9 mouse cellular contexts compared by ENCODE assay signal in genomic region chr15:103216052-103216451, GRCm38 (mm10). TPM values are rescaled to one million over a fixed set of nuclear protein-coding genes. Genes with fewer than 3 reads are reported as not detected.
DNase-seq lines count a peak whose midpoint lies in the region; ATAC-seq lines count a peak whose summit lies in the region.
"Had no signal": no experiment of that assay in that cellular context is flagged by ENCODE, and none has a peak within 500 bp of the region (broad histone marks: within the 10 kb centered on the region; RNA-seq: fewer than 3 reads in every experiment).

No protein-coding gene starts in this region.

- H3K36me3 ChIP-seq in heart, embryonic 14.5 days (ENCODE audit: control insufficient read depth, insufficient read depth, low read length) = peaks cover 23% of the 10 kb centered on the region
- H3K36me3 ChIP-seq in hindbrain, embryonic 13.5 days = peaks cover 19% of the 10 kb centered on the region
- H3K36me3 ChIP-seq in midbrain, embryonic 14.5 days (ENCODE audit: control insufficient read depth, insufficient read depth, low read length) = peaks cover 20% of the 10 kb centered on the region

- peak overlapping the region; percentile 75 for H3K9ac ChIP-seq in heart, embryonic 14.5 days (ENCODE audit: low read length)
- no peak overlapping the region for H3K9ac ChIP-seq in hindbrain, embryonic 13.5 days
- no peak overlapping the region for H3K9ac ChIP-seq in midbrain, embryonic 14.5 days (replicated peaks; ENCODE audit: low read length)

- intact Hi-C loops in heart, postnatal 25 days (cut with DNase I) = no loop called here

- no peaks in the 10 kb centered on the region for H3K27me3 ChIP-seq in heart, embryonic 14.5 days (ENCODE audit: control insufficient read depth, insufficient read depth, low read length)
- H3K27me3 ChIP-seq in hindbrain, embryonic 13.5 days = no peaks in the 10 kb centered on the region
- no peaks in the 10 kb centered on the region for H3K27me3 ChIP-seq in midbrain, embryonic 14.5 days (ENCODE audit: control insufficient read depth, insufficient read depth, low read length)

- WGBS in heart, embryonic 14.5 days = 53% methylated on average over 2 of the region's 2 CpGs
- 41% methylated on average over 2 of the region's 2 CpGs for WGBS in hindbrain, embryonic 13.5 days
- WGBS in midbrain, embryonic 14.5 days = 22% methylated on average over 2 of the region's 2 CpGs

- no peaks in the 10 kb centered on the region for H3K9me3 ChIP-seq in heart, embryonic 14.5 days (ENCODE audit: control insufficient read depth, low read length)
- no peaks in the 10 kb centered on the region for H3K9me3 ChIP-seq in hindbrain, embryonic 13.5 days
- no peaks in the 10 kb centered on the region for H3K9me3 ChIP-seq in midbrain, embryonic 14.5 days (ENCODE audit: control insufficient read depth, low read length)

- no peak for DNase-seq in heart, postnatal 25 days (ENCODE audit: low spot score)
- peak; percentile 56 for DNase-seq in R1 (ENCODE audit: low read depth, low spot score)
- DNase-seq in midbrain, embryonic 14.5 days = peak; percentile 12
- DNase-seq in adrenal gland, postnatal 10 days = no peak
- no peak for DNase-seq in gastrocnemius, postnatal 10 days

- no peak for ATAC-seq in heart, embryonic 14.5 days (ENCODE audit: insufficient number of reproducible peaks, insufficient read depth, low FRiP score, low read depth)
- no peak for ATAC-seq in hindbrain, embryonic 13.5 days (ENCODE audit: low FRiP score)
- ATAC-seq in midbrain, embryonic 14.5 days (ENCODE audit: low FRiP score, low TSS enrichment) = no peak
- ATAC-seq in granulocyte monocyte progenitor cell, adult 5-6 weeks (replicated peaks; ENCODE audit: poor library complexity, severe bottlenecking) = no peak

- H3K4me1 ChIP-seq in heart, embryonic 14.5 days (ENCODE audit: control insufficient read depth in 2 of 2, insufficient read depth in 2 of 2, low read length in 2 of 2) = peaks cover 13 to 29% of the 10 kb centered on the region in 2 experiments
- H3K4me1 ChIP-seq in hindbrain, embryonic 13.5 days (replicated peaks) = peaks cover 51% of the 10 kb centered on the region
- H3K4me1 ChIP-seq in midbrain, embryonic 14.5 days (ENCODE audit: control insufficient read depth, insufficient read depth, low read length) = peaks cover 29% of the 10 kb centered on the region

- peak overlapping the region; percentile 78 for H3K4me2 ChIP-seq in heart, embryonic 14.5 days (ENCODE audit: low read length)
- H3K4me2 ChIP-seq in hindbrain, embryonic 13.5 days = peak overlapping the region; percentile 62
- H3K4me2 ChIP-seq in midbrain, embryonic 14.5 days (ENCODE audit: low read length) = peak overlapping the region; percentile 65

- no peak overlapping the region; a peak in 1 of 4 replicates for H3K4me3 ChIP-seq in heart, embryonic 14.5 days (ENCODE audit: control insufficient read depth in 1 of 2, insufficient read depth in 1 of 2, low read depth in 1 of 2, low read length in 2 of 2)
- H3K4me3 ChIP-seq in hindbrain, embryonic 13.5 days = no peak overlapping the region; the same call in 1 of the 2 replicates
- no peak overlapping the region for H3K4me3 ChIP-seq in midbrain, embryonic 14.5 days (replicated peaks; ENCODE audit: low read depth, low read length)

- peak overlapping the region; percentile 87 to 96 for H3K27ac ChIP-seq in heart, embryonic 14.5 days (replicated peaks in 1 of 2; ENCODE audit: control insufficient read depth in 1 of 2, insufficient read depth in 1 of 2, low read depth in 2 of 2, low read length in 2 of 2)
- H3K27ac ChIP-seq in hindbrain, embryonic 13.5 days = peak overlapping the region; percentile 92
- H3K27ac ChIP-seq in midbrain, embryonic 14.5 days (replicated peaks; ENCODE audit: low read depth, low read length) = peak overlapping the region; percentile 82

RNA-seq across cellular contexts. Expression of gene Cbx5, which starts 23.6 kb away (rescaled TPM):
- polyA plus RNA-seq in heart, embryonic 14.5 days (2014; fragmentation: Nextera tagmentation; extraction: Ambion mirVana) = 105 and 108 TPM in 2 replicates
- 10 to 100 TPM; 55.9 to 63.9 TPM for total RNA-seq in heart, postnatal 25 days (2021)
- polyA plus RNA-seq in hindbrain, embryonic 13.5 days (2015; fragmentation: Nextera tagmentation; extraction: Ambion mirVana) = 143 and 144 TPM in 2 replicates
- polyA plus RNA-seq in midbrain, embryonic 14.5 days (2014; fragmentation: Nextera tagmentation; extraction: Ambion mirVana) = 159 and 177 TPM in 2 replicates
- 10 to 100 TPM; 66.6 to 85.8 TPM for total RNA-seq in adrenal gland, postnatal 10 days (2021)
- 105 and 120 TPM in 2 replicates for total RNA-seq in granulocyte monocyte progenitor cell, adult 5-6 weeks (2014; fragmentation: Nextera tagmentation)
- 225 and 229 TPM in 2 replicates for total RNA-seq in granulocyte monocyte progenitor cell, adult 5-6 weeks (2017)
- 10 to 100 TPM; 49.9 to 61.2 TPM for total RNA-seq in gastrocnemius, postnatal 10 days (2021)

RNA-seq across cellular contexts. Expression of gene Hnrnpa1, which starts 24.2 kb away (rescaled TPM):
- polyA plus RNA-seq in heart, embryonic 14.5 days (2014; fragmentation: Nextera tagmentation; extraction: Ambion mirVana) = 425 and 457 TPM in 2 replicates
- total RNA-seq in heart, postnatal 25 days (2021) = 100 to 1,000 TPM; 133 to 153 TPM
- polyA plus RNA-seq in hindbrain, embryonic 13.5 days (2015; fragmentation: Nextera tagmentation; extraction: Ambion mirVana) = 901 and 926 TPM in 2 replicates
- polyA plus RNA-seq in midbrain, embryonic 14.5 days (2014; fragmentation: Nextera tagmentation; extraction: Ambion mirVana) = 764 and 768 TPM in 2 replicates
- total RNA-seq in adrenal gland, postnatal 10 days (2021) = 100 to 1,000 TPM; 248 to 299 TPM
- total RNA-seq in granulocyte monocyte progenitor cell, adult 5-6 weeks (2014; fragmentation: Nextera tagmentation) = 605 and 693 TPM in 2 replicates
- total RNA-seq in granulocyte monocyte progenitor cell, adult 5-6 weeks (2017) = 956 and 1,234 TPM in 2 replicates
- total RNA-seq in gastrocnemius, postnatal 10 days (2021) = 100 to 1,000 TPM; 177 to 187 TPM

RNA-seq across cellular contexts. Expression of gene Nfe2, which starts 42.2 kb away (rescaled TPM):
- 1.8 and 2.2 TPM in 2 replicates for polyA plus RNA-seq in heart, embryonic 14.5 days (2014; fragmentation: Nextera tagmentation; extraction: Ambion mirVana)
- total RNA-seq in heart, postnatal 25 days (2021) = under 1 TPM; 0.42 to 0.64 TPM
- 1.1 and 1.4 TPM in 2 replicates for polyA plus RNA-seq in hindbrain, embryonic 13.5 days (2015; fragmentation: Nextera tagmentation; extraction: Ambion mirVana)
- polyA plus RNA-seq in midbrain, embryonic 14.5 days (2014; fragmentation: Nextera tagmentation; extraction: Ambion mirVana) = 0.49 and 0.62 TPM in 2 replicates
- 1 to 10 TPM; 3.2 to 4.3 TPM for total RNA-seq in adrenal gland, postnatal 10 days (2021)
- 159 and 180 TPM in 2 replicates for total RNA-seq in granulocyte monocyte progenitor cell, adult 5-6 weeks (2014; fragmentation: Nextera tagmentation)
- 112 and 174 TPM in 2 replicates for total RNA-seq in granulocyte monocyte progenitor cell, adult 5-6 weeks (2017)
- total RNA-seq in gastrocnemius, postnatal 10 days (2021) = 1 to 10 TPM in 1 of 2 experiments, not detected in 1; 1.2 TPM
- total RNA-seq: left cerebral cortex, postnatal 36 days had no signal

RNA-seq across cellular contexts. Expression of gene Smug1, which starts 49.2 kb away (rescaled TPM):
- 17.8 and 18.6 TPM in 2 replicates for polyA plus RNA-seq in heart, embryonic 14.5 days (2014; fragmentation: Nextera tagmentation; extraction: Ambion mirVana)
- 10 to 100 TPM; 12.2 to 14.1 TPM for total RNA-seq in heart, postnatal 25 days (2021)
- 40.7 and 41.2 TPM in 2 replicates for polyA plus RNA-seq in hindbrain, embryonic 13.5 days (2015; fragmentation: Nextera tagmentation; extraction: Ambion mirVana)
- polyA plus RNA-seq in midbrain, embryonic 14.5 days (2014; fragmentation: Nextera tagmentation; extraction: Ambion mirVana) = 22.7 and 25.0 TPM in 2 replicates
- total RNA-seq in adrenal gland, postnatal 10 days (2021) = 10 to 100 TPM; 14.0 to 19.9 TPM
- 3.3 and 4.7 TPM in 2 replicates for total RNA-seq in granulocyte monocyte progenitor cell, adult 5-6 weeks (2014; fragmentation: Nextera tagmentation)
- 1.8 and 4.0 TPM in 2 replicates for total RNA-seq in granulocyte monocyte progenitor cell, adult 5-6 weeks (2017)
- total RNA-seq in gastrocnemius, postnatal 10 days (2021) = 10 to 100 TPM; 10.5 to 12.2 TPM

RNA-seq across cellular contexts. Expression of gene Copz1, which starts 56.5 kb away (rescaled TPM):
- polyA plus RNA-seq in heart, embryonic 14.5 days (2014; fragmentation: Nextera tagmentation; extraction: Ambion mirVana) = 163 and 172 TPM in 2 replicates
- total RNA-seq in heart, postnatal 25 days (2021) = 10 to 100 TPM; 51.8 to 53.4 TPM
- polyA plus RNA-seq in hindbrain, embryonic 13.5 days (2015; fragmentation: Nextera tagmentation; extraction: Ambion mirVana) = 219 and 222 TPM in 2 replicates
- 197 and 231 TPM in 2 replicates for polyA plus RNA-seq in midbrain, embryonic 14.5 days (2014; fragmentation: Nextera tagmentation; extraction: Ambion mirVana)
- total RNA-seq in adrenal gland, postnatal 10 days (2021) = 100 to 1,000 TPM; 114 TPM
- total RNA-seq in granulocyte monocyte progenitor cell, adult 5-6 weeks (2014; fragmentation: Nextera tagmentation) = 229 and 240 TPM in 2 replicates
- 80.3 and 87.2 TPM in 2 replicates for total RNA-seq in granulocyte monocyte progenitor cell, adult 5-6 weeks (2017)
- 10 to 100 TPM; 45.3 to 51.4 TPM for total RNA-seq in gastrocnemius, postnatal 10 days (2021)

Comparison
In these comparisons a context has a peak if more than half of its experiments do, and no peak if none do; other contexts are left out.
1. DNase-seq: peak in R1 (single experiment) and midbrain, embryonic 14.5 days (single experiment); none in heart, postnatal 25 days (single experiment), adrenal gland, postnatal 10 days (single experiment) and gastrocnemius, postnatal 10 days (single experiment).
2. RNA of gene Nfe2, which starts 42.2 kb away (total RNA-seq): 112 to 180 TPM in granulocyte monocyte progenitor cell, adult 5-6 weeks; 3.2 to 4.3 TPM in adrenal gland, postnatal 10 days, 1.2 TPM in gastrocnemius, postnatal 10 days and 0.42 to 0.64 TPM in heart, postnatal 25 days; every median in the first group is over 10 times any median in the second.
3. Peak in every context shown above with its lines, with median percentiles within 50 percentile points of each other: H3K27ac ChIP-seq and H3K4me2 ChIP-seq.